Mouse (Mus musculus) mouse embryonic stem cell (cell line): Measurements from ENCODE around the gene Mtmr2.

Source experiments
- in situ Hi-C, 2 experiments: fragments of 300-500 bp; cut with MboI; formaldehyde crosslinking; loops; 1 replicate in 1 of 2; 3 replicates in 1 of 2; pipeline ENCODE4 v1.14.3; 2019 to 2020; ENCODE audit warnings: low sequenced_read_pairs in 2 of 2, low pct_unique_long_range_greater_than_20kb in 1 of 2, mixed read lengths in 1 of 2; ENCODE audit not compliant: unreplicated experiment in 1 of 2

The Mtmr2 gene

DNA sequence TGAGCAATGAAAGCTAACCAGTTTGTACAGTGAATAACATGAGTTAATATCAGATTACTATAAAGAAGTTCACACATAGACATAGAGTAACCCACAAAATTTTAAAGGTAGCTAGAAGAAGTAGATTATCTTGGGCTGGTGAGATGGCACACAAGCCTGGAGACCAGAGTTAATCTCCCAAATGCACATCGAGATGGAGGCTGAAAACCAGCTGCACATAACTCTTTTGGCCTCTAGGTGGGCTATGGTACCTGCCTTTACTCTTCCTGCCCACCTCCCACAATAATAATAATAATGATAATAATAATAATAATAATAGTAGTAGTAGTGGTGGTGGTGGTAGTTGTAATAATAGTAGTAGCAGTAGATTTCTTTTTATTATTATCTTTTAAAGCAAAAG lies 46.1 kb downstream of the Mtmr2 start:
- in situ Hi-C loops: no loop called here

DNA sequence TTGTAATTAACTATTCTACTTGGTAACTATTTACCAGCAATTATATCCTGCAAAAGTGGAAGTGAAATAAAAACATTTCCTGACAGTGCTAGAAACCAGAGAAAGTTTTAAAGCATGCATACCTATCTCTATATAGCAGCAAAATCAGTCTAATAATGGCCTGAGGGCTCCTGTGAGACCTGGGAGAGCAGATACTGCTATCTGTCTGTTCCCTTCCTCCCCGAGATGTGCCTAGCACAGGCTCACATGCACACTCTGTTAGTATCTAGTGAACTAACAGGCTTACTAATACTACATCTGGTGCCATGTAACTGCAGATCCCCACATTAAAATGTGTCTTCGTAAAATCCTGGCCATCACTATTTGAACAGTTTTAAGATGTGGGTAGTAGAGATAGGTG lies 46.5 kb downstream of the Mtmr2 start:
- in situ Hi-C loops: no loop called here

GRCm38 (mm10) chr9:13804480-13804879 lies 56.3 kb downstream of the Mtmr2 start:
- in situ Hi-C loops: loop anchor here in 1 of 2 experiments (25.0 kb wide), 1 partner anchor 1533 kb away; no protein-coding TSS in a partner anchor

DNA sequence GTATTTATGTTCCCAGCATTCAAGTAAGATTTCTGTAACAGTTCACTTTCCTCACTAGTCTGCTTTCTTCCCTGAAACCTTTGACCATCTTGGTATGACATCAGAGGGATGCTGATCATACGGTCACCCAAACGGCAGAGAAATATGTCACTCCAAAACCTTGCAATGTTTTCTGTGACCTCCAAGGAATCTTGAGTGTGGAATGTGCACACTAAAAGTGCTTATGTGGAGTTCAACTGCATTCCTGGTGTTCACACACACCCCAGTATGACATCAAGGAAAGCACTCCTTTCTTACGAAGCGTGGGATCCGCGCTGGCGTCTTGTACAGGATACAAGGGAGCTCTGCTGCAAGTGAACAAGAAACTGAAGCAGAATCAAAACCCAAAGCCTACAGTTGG lies 58.6 kb downstream of the Mtmr2 start:
- in situ Hi-C loops: loop anchor here in 1 of 2 experiments (25.0 kb wide), 1 partner anchor 1530 kb away; no protein-coding TSS in a partner anchor

GRCm38 (mm10) chr9:13807657-13808056 lies 59.4 kb downstream of the Mtmr2 start:
- in situ Hi-C loops: loop anchor here in 1 of 2 experiments (25.0 kb wide), 1 partner anchor 1530 kb away; no protein-coding TSS in a partner anchor

DNA sequence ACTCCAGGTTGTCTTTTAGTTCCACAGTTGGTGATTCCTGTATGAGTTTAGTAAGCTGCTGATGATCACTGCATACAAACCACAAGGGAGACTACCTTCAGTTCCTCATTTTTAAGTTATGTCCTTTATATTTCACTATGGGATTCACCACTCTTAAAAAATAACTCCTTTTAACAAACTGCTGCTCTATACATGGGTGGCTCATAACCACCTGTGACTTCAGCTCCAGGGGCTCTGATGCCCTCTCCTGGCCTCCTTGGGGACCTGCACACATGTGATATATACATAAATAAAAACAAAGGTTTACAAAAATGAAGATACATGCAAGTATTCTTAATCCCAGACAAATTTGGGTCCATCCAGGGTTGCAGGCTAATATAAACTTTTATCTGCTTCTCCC lies 61.7 kb downstream of the Mtmr2 start:
- in situ Hi-C loops: loop anchor here in 1 of 2 experiments (25.0 kb wide), 1 partner anchor 1527 kb away; no protein-coding TSS in a partner anchor

- in situ Hi-C loops: loop anchor here in 1 of 2 experiments (25.0 kb wide), 1 partner anchor 1519 kb away; no protein-coding TSS in a partner anchor
These were observed 70.2 kb downstream of the Mtmr2 start for GRCm38 (mm10) chr9:13818369-13818768.

DNA sequence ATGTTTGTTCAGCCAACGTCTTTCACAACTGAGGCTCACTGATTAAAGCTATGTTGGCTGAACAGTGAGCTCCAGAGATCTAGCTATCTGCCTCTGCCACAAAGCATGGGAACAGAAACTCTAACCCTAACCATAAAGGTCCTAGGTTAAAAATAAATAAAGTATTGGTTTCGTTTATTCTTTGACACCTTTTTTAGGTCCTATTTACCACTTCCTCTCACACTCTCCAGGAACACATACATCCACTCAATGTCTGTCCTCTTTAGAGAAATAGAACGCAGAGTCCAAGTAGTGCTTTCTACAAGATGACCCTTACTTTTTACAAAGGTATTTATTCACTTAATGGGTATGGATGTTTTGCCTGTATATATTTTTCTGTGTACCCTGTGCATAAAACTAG lies 72.6 kb downstream of the Mtmr2 start:
- in situ Hi-C loops: loop anchor here in 1 of 2 experiments (25.0 kb wide), 1 partner anchor 1517 kb away; no protein-coding TSS in a partner anchor

- in situ Hi-C loops: loop anchor here (25.0 kb wide), 2 partner anchors 961 to 1511 kb away; partner anchors contain the start of genes Ankrd49 (in 2 of the 2) and Mre11a (in 2 of the 2)
These were observed 77.7 kb downstream of the Mtmr2 start for GRCm38 (mm10) chr9:13825896-13826295.

- in situ Hi-C loops: loop anchor here (25.0 kb wide), 2 partner anchors 961 to 1511 kb away; partner anchors contain the start of genes Ankrd49 (in 2 of the 2) and Mre11a (in 2 of the 2)
These were observed 78.2 kb downstream of the Mtmr2 start for GRCm38 (mm10) chr9:13826391-13826805.

- in situ Hi-C loops: loop anchor here (25.0 kb wide), 2 partner anchors 960 to 1510 kb away; partner anchors contain the start of genes Ankrd49 (in 2 of the 2) and Mre11a (in 2 of the 2)
These were observed 78.7 kb downstream of the Mtmr2 start, which contains the start of gene Cep57 for GRCm38 (mm10) chr9:13826832-13827405. Gene Cep57 (minus strand): TSS chr9:13827107.

DNA sequence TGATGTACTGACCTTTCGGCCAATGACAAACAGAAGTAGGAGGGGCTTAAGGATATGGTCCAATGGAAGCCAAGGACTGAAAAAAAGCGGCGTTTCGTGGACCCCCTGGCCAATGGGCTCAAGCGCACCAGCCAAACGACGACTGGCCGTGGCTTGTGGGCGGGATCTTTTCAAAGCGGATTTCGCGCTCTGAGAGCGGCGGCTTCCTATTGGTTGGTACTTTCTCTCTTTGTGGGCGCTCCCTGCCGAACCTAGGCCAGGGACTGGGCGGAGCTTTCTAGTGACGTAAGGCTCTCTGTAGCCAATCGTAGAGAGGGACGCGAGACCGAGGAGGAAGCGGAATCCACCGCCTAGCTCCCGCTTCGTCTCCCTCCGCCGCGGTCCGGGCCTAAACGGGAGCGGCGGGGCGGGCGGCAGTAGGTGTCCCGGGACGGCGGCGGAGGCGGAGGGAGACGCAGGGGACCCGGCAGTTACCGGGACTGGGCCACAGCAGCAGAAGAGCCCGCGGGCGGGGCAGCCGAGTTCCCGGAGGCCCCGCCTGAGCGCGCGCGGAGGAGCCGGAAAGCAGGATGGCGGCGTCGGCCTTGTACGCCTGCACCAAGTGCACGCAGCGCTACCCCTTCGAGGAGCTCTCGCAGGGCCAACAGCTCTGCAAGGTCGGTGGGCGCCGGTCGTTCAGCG lies 79.3 kb downstream of the Mtmr2 start, which contains the start of gene Fam76b:
Fam76b (plus strand) TSS at position 311 of the 681 bp plus-strand sequence.
- in situ Hi-C loops: loop anchor here (25.0 kb wide), 2 partner anchors 960 to 1510 kb away; partner anchors contain the start of genes Ankrd49 (in 2 of the 2) and Mre11a (in 2 of the 2)

GRCm38 (mm10) chr9:13828087-13828441 lies 79.9 kb downstream of the Mtmr2 start:
- in situ Hi-C loops: loop anchor here (25.0 kb wide), 2 partner anchors 959 to 1509 kb away; partner anchors contain the start of genes Ankrd49 (in 2 of the 2) and Mre11a (in 2 of the 2)

GRCm38 (mm10) chr9:13835256-13835655 lies 87.0 kb downstream of the Mtmr2 start:
- in situ Hi-C loops: loop anchor here (25.0 kb wide), 2 partner anchors 952 to 1502 kb away; partner anchors contain the start of genes Ankrd49 (in 2 of the 2) and Mre11a (in 2 of the 2)

- in situ Hi-C loops: loop anchor here (25.0 kb wide), 2 partner anchors 951 to 1501 kb away; partner anchors contain the start of genes Ankrd49 (in 2 of the 2) and Mre11a (in 2 of the 2)
These were observed 88.5 kb downstream of the Mtmr2 start for GRCm38 (mm10) chr9:13836726-13837125.

- in situ Hi-C loops: loop anchor here (25.0 kb wide), 2 partner anchors 940 to 1490 kb away; partner anchors contain the start of genes Ankrd49 (in 2 of the 2) and Mre11a (in 2 of the 2)
These were observed 99.4 kb downstream of the Mtmr2 start for GRCm38 (mm10) chr9:13847591-13847990.

GRCm38 (mm10) chr9:13848481-13849480 lies 100.6 kb downstream of the Mtmr2 start:
- in situ Hi-C loops: loop anchor here (25.0 kb wide), 2 partner anchors 939 to 1489 kb away; partner anchors contain the start of genes Ankrd49 (in 2 of the 2) and Mre11a (in 2 of the 2)
